Mouse (Mus musculus) cortical plate, adult 2 months (tissue): Measurements from ENCODE around the gene Kif13a. TPM values are rescaled to one million over a fixed set of nuclear protein-coding genes. Genes with fewer than 3 reads are reported as not detected.

ENCODE experiments used
- H3K27ac ChIP-seq: fragments of 200-500 bp; 2 replicates; pipeline ENCODE4 v1.5.1; 2012; ENCODE audit warnings: low read length, control low read depth, inconsistent platforms; ENCODE audit not compliant: insufficient read depth
- H3K4me1 ChIP-seq: fragments of 200-500 bp; 2 replicates; pipeline ENCODE4 v1.6.1; 2011; ENCODE audit warnings: low read length; ENCODE audit not compliant: control insufficient read depth, insufficient read depth
- H3K4me3 ChIP-seq: fragments of 200-500 bp; 2 replicates; pipeline ENCODE4 v1.5.1; 2011; ENCODE audit warnings: mild to moderate bottlenecking, low read length, control low read depth; ENCODE audit not compliant: insufficient read depth
- CTCF ChIP-seq: fragments of 200-500 bp; IDR thresholded peaks from 2 replicates; pipeline ENCODE4 v1.5.1; 2011; ENCODE audit warnings: mild to moderate bottlenecking, control low read depth, low read length; ENCODE audit not compliant: insufficient read depth; ENCODE audit errors: extremely low read depth
- POLR2A ChIP-seq: fragments of 200-500 bp; IDR thresholded peaks from 2 replicates; pipeline ENCODE4 v1.6.1; 2011; ENCODE audit warnings: mild to moderate bottlenecking, low read length, control low read depth; ENCODE audit not compliant: insufficient read depth; ENCODE audit errors: extremely low read depth
- polyA plus RNA-seq: library from polyadenylated mRNA; depleted of rRNA; stranded (reverse); fragments of >200 nt; gene quantifications from 2 replicates; pipeline ENCODE4 v1.2.3, GENCODE M21; 2012

Kif13a gene
- polyA plus RNA-seq, 1 experiment: 16.0 TPM

GRCm38 (mm10) chr13:46904982-46905621 is 24.6 kb downstream of the Kif13a start:
- H3K4me1 ChIP-seq: peaks cover 5% of the 10 kb centered on the region
- H3K27ac ChIP-seq: no peak overlapping the region
- TF ChIP-seq CTCF: no peak
- TF ChIP-seq POLR2A: no peak
- H3K4me3 ChIP-seq: no peak overlapping the region

GRCm38 (mm10) chr13:46902568-46903255 is 27.0 kb downstream of the Kif13a start:
- Histone ChIP-seq H3K4me1 (peaks cover 5% of the 10 kb centered on the region), H3K4me3 (no peak overlapping the region), H3K27ac (no peak overlapping the region)
- no peak for TF ChIP-seq CTCF
- TF ChIP-seq POLR2A: no peak

GRCm38 (mm10) chr13:46900870-46901555 is 28.7 kb downstream of the Kif13a start:
- no peak overlapping the region for H3K27ac ChIP-seq
- no peak for TF ChIP-seq POLR2A
- TF ChIP-seq CTCF: no peak
- H3K4me1 ChIP-seq: no peaks in the 10 kb centered on the region
- H3K4me3 ChIP-seq: no peak overlapping the region

GRCm38 (mm10) chr13:46898837-46899236 is 30.8 kb downstream of the Kif13a start:
- H3K4me3 ChIP-seq: no peak overlapping the region
- TF ChIP-seq POLR2A (no peak), CTCF (no peak)
- H3K27ac ChIP-seq: no peak overlapping the region
- no peaks in the 10 kb centered on the region for H3K4me1 ChIP-seq

GRCm38 (mm10) chr13:46898411-46898810 is 31.3 kb downstream of the Kif13a start:
- TF ChIP-seq CTCF (no peak), POLR2A (no peak)
- Histone ChIP-seq H3K4me3 (no peak overlapping the region), H3K4me1 (no peaks in the 10 kb centered on the region), H3K27ac (no peak overlapping the region)

GRCm38 (mm10) chr13:46892380-46892779 is 37.3 kb downstream of the Kif13a start:
- H3K4me1 ChIP-seq: no peaks in the 10 kb centered on the region
- TF ChIP-seq POLR2A (no peak), CTCF (no peak)
- no peak overlapping the region for H3K27ac ChIP-seq
- H3K4me3 ChIP-seq: no peak overlapping the region

GRCm38 (mm10) chr13:46888150-46888683 is 41.5 kb downstream of the Kif13a start:
- H3K4me1 ChIP-seq: 0 out of 2 replicates have a peak, but pooled peaks cover 2% of the 10 kb centered on the region
- TF ChIP-seq CTCF: no peak
- no peak for TF ChIP-seq POLR2A
- no peak overlapping the region for H3K4me3 ChIP-seq
- no peak overlapping the region for H3K27ac ChIP-seq

- TF ChIP-seq POLR2A (no peak), CTCF (no peak)
- no peak overlapping the region for H3K27ac ChIP-seq
- H3K4me3 ChIP-seq: no peak overlapping the region
- 0 out of 2 replicates have a peak, but pooled peaks cover 2% of the 10 kb centered on the region for H3K4me1 ChIP-seq
These were observed 43.0 kb downstream of the Kif13a start for GRCm38 (mm10) chr13:46886497-46887261.

- TF ChIP-seq POLR2A (no peak), CTCF (no peak)
- no peak overlapping the region for H3K4me3 ChIP-seq
- H3K4me1 ChIP-seq: 0 out of 2 replicates have a peak, but pooled peaks cover 2% of the 10 kb centered on the region
- H3K27ac ChIP-seq: no peak overlapping the region
These were observed 44.0 kb downstream of the Kif13a start for GRCm38 (mm10) chr13:46885759-46886060.
